Mouse (Mus musculus) testis, adult 2 months (tissue): ENCODE measurements around the gene Dgka.

Experiments
- CTCF ChIP-seq: fragments of 200-500 bp; IDR thresholded peaks from 2 replicates; pipeline ENCODE4 v1.5.1; 2012; ENCODE audit warnings: low read depth, mild to moderate bottlenecking, inconsistent platforms, low read length, moderate library complexity; ENCODE audit not compliant: control insufficient read depth, insufficient read depth, insufficient replicate concordance
- POLR2A ChIP-seq: fragments of 200-500 bp; IDR thresholded peaks from 2 replicates; pipeline ENCODE4 v1.6.1; 2012; ENCODE audit warnings: low read depth, mild to moderate bottlenecking, inconsistent platforms, low read length, moderate library complexity; ENCODE audit not compliant: control insufficient read depth

GRCm38 (mm10) chr10:128704491-128705316, 40.0 kb downstream of the Dgka start, which contains the start of gene Cdk2:
- TF ChIP-seq CTCF (no peak), POLR2A (peak; percentile 84)
